Mouse (Mus musculus) kidney, postnatal 0 days (tissue): ENCODE measurements at regions not wholly inside any gene's neighbourhood (a gene's known extent, or its start where the extent isn't known, plus 50 kb on each side); places are given as distances from the start of the nearest gene placed in this dataset.
"Not testable (repeated sequence)": the region's sequence is repeated elsewhere in the genome, so short reads cannot be mapped to it uniquely, and the experiment has no call there.

Experiments used
- ATAC-seq: fragments of 200-750 bp; cut with Nextera tagmentation; replicated peaks from 2 replicates; pipeline ENCODE4 v1.8.0; 2017; ENCODE audit warnings: low read depth, moderate number of reproducible peaks, moderate TSS enrichment, moderate library complexity; ENCODE audit not compliant: low FRiP score
- DNase-seq: peaks from one replicate; pipeline ENCODE4 v3.0.0-alpha.2; 2016; ENCODE audit warnings: low spot score
- H3K27ac ChIP-seq: fragments of 300-500 bp; sonication (generic); 2 replicates; pipeline ENCODE4 v1.5.1; 2014; ENCODE audit warnings: mild to moderate bottlenecking
- H3K27me3 ChIP-seq: fragments of 300-500 bp; sonication (generic); 2 replicates; pipeline ENCODE4 v1.6.1; 2014; ENCODE audit warnings: low read length, mixed read lengths; ENCODE audit not compliant: insufficient read depth
- H3K36me3 ChIP-seq: fragments of 300-500 bp; sonication (generic); 2 replicates; pipeline ENCODE4 v1.6.1; 2014; ENCODE audit warnings: low read length, mixed read lengths; ENCODE audit not compliant: insufficient read depth
- H3K4me1 ChIP-seq: fragments of 300-500 bp; sonication (generic); replicated peaks from 2 replicates; pipeline ENCODE4 v1.6.1; 2014; ENCODE audit warnings: antibody characterized with exemption, low read length, mixed read lengths; ENCODE audit not compliant: insufficient read depth
- H3K4me2 ChIP-seq: fragments of 300-500 bp; sonication (generic); 2 replicates; pipeline ENCODE4 v1.6.1; 2014; ENCODE audit warnings: mild to moderate bottlenecking, low read length, moderate library complexity, mixed read lengths
- H3K4me3 ChIP-seq: fragments of 300-500 bp; sonication (generic); replicated peaks from 2 replicates; pipeline ENCODE4 v1.5.1; 2014; ENCODE audit warnings: low read depth, low read length
- H3K9ac ChIP-seq: fragments of 300-500 bp; sonication (generic); 2 replicates; pipeline ENCODE4 v1.6.1; 2014; ENCODE audit warnings: low read depth, low read length
- H3K9me3 ChIP-seq: fragments of 300-500 bp; sonication (generic); replicated peaks from 2 replicates; pipeline ENCODE4 v1.6.1; 2016; ENCODE audit warnings: low read length, inconsistent platforms, mixed read lengths
- CTCF ChIP-seq: IDR thresholded peaks from 2 replicates; pipeline ENCODE4 v1.5.1; 2016; ENCODE audit warnings: antibody characterized with exemption, low read depth, mild to moderate bottlenecking, moderate library complexity
- WGBS: fragments of 180-500 bp; shearing (Covaris S2); extraction: QIAGEN DNeasy Blood & Tissue Kit; methylation state at CpG from one replicate; pipeline ENCODE4 v1.1.7; 2014; 5-methylcytosine and 5-hydroxymethylcytosine counted together

DNA sequence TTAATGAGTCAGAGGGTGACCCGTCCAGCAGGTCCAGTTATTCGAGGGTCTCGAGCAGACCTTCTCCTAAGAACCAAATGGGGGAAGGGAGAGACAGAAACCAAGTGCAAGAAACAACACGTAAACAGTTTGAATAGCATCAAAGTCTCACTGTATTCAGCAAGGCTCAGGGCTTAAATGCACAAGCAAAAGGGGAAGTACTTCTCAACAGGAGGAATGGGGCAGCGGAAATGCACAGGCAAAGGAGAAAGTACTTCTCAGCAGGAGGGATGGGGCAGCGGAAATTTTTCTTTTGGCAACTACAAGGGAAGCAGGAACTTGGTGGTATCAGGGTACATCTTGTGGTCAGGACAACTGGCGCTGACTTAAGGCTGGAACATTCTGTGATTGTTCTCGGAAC, 330.6 kb downstream of the 9430069I07Rik start:
- DNase-seq, H3K27me3 ChIP-seq, H3K4me3 ChIP-seq, H3K4me2 ChIP-seq, ATAC-seq, H3K9ac ChIP-seq, H3K27ac ChIP-seq, H3K4me1 ChIP-seq, H3K36me3 ChIP-seq, H3K9me3 ChIP-seq: not testable (repeated sequence)
- WGBS = 70% methylated on average over 8 of the region's 8 CpGs

DNA sequence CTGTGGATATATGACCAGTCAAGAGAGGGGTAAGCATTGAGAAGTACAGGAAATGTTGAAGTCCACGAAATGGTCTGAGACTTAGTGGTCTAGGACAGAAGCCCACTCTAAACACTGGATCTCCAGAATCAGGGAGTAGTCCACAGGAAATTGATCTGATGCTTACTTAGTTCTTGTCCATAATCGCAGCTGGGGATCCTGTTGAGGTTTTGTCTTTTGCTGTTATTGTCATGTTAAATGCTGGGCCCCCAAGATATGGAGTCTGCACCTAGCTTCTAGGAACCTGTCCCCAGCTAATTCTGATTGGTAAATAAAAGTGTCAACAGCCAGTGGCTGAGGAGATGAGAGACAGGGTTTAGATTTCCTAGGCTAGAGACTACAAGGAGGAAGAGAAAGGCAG, 332.3 kb downstream of the 9430069I07Rik start:
- Histone ChIP-seq H3K4me3 (no peak overlapping the region), H3K27me3 (no peaks in the 10 kb centered on the region), H3K4me1 (no peaks in the 10 kb centered on the region), H3K36me3 (no peaks in the 10 kb centered on the region), H3K9me3 (no peaks in the 10 kb centered on the region), H3K4me2 (no peak overlapping the region), H3K27ac (no peak overlapping the region), H3K9ac (no peak overlapping the region)
- DNase-seq = no peak
- 89% methylated on average over 2 of the region's 2 CpGs for WGBS
- TF ChIP-seq CTCF = no peak
- no peak for ATAC-seq

DNA sequence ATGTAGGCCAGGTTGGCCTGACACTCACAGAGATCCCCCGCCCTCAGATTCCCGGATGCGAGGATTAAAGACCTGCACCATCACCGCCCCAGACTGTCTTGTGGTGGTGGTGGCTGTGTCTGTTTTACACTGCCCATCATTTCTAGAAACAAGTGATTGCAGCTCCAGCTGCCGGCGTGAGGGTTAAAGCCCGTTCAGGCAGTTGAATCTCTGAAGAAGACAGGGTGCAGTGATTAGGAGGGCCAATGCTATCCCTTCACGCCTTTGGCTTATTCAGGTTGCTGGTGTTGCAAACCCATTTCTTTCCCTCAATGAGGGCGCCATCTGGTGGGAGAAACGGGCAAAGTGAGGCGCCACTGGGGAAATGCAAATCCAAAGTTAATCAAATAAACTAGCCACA, 335.8 kb downstream of the 9430069I07Rik start:
- 29% methylated on average over 11 of the region's 11 CpGs for WGBS

DNA sequence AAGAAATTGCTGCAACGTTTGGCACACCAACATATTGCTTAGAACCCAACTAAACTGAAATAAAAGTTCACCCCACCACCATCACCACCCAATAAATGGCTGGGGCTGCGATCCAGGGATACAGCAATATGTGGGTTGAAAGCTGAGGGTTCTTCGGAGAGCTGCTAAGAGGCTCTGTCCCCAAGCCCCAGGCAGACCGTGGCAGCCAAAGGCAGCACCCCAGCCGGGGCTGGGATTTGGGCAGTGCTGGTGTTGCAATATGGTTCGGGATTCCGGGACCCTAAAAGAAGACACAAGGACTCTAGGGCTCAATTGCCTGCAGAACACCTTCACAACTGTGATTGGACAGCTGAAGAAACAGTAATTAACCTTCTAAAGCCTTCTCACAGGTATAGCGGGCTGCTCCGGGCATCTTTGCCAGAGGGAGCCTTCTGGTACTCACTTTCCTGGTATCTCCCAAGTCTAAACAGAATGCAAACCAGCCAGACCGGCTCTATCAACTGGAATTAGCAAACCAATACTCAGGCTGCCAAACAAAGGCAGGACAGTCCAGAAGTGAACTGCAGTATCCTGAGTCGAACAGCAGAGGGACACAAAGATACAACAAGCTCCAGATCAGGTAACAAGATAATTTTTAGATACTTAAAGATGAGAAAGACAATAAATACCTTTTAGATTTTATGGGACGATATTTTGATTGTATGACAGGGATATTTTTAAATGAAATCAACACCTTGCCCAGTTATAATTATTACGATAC, 341.1 kb downstream of the 9430069I07Rik start:
- no peak overlapping the region for H3K9ac ChIP-seq
- DNase-seq (peak; percentile 72), ATAC-seq (no peak)
- H3K4me2 ChIP-seq = no peak overlapping the region
- no peaks in the 10 kb centered on the region for H3K36me3 ChIP-seq
- peak; percentile 67 for TF ChIP-seq CTCF
- no peaks in the 10 kb centered on the region for H3K9me3 ChIP-seq
- H3K4me1 ChIP-seq = no peaks in the 10 kb centered on the region
- no peaks in the 10 kb centered on the region for H3K27me3 ChIP-seq
- WGBS = 47% methylated on average over 13 of the region's 13 CpGs
- no peak overlapping the region for H3K4me3 ChIP-seq
- no peak overlapping the region for H3K27ac ChIP-seq

More for the DNA sequence above, 335.8 kb downstream of the 9430069I07Rik start:
- H3K4me1 ChIP-seq = no peaks in the 10 kb centered on the region
- H3K36me3 ChIP-seq = no peaks in the 10 kb centered on the region
- H3K27ac ChIP-seq = no peak overlapping the region
- DNase-seq (peak; percentile 73), ATAC-seq (no peak)
- TF ChIP-seq CTCF = peak; percentile 84
- no peaks in the 10 kb centered on the region for H3K9me3 ChIP-seq
- no peak overlapping the region for H3K4me3 ChIP-seq
- no peak overlapping the region for H3K4me2 ChIP-seq
- no peak overlapping the region for H3K9ac ChIP-seq
- H3K27me3 ChIP-seq = no peaks in the 10 kb centered on the region

DNA sequence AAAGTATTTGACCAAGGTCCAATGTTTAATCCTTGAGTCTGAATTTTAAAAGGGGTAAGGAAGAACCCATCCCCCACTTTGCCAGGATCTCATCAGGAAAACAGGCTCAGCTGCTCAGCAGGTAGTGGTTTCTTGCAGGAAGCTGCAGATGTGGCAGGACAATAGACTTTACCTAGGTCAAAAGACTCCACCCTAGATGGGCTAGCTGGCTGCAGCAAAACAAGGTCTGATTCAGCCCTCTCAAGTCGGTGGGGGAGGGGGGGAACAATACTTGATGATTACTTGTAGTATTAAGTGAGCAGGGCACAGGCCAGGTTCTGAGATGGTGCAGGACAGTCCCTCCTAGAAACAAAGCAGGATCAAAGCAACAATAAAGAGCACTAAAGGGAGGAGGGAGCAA, 349.1 kb downstream of the 9430069I07Rik start:
- no peak for TF ChIP-seq CTCF
- Histone ChIP-seq H3K4me2 (no peak overlapping the region), H3K27me3 (no peaks in the 10 kb centered on the region), H3K9ac (no peak overlapping the region), H3K9me3 (no peaks in the 10 kb centered on the region), H3K27ac (no peak overlapping the region), H3K4me1 (no peaks in the 10 kb centered on the region), H3K36me3 (no peaks in the 10 kb centered on the region), H3K4me3 (no peak overlapping the region)
- DNase-seq (no peak), ATAC-seq (no peak)
- 38% methylated on average over 1 of the region's 1 CpGs for WGBS

DNA sequence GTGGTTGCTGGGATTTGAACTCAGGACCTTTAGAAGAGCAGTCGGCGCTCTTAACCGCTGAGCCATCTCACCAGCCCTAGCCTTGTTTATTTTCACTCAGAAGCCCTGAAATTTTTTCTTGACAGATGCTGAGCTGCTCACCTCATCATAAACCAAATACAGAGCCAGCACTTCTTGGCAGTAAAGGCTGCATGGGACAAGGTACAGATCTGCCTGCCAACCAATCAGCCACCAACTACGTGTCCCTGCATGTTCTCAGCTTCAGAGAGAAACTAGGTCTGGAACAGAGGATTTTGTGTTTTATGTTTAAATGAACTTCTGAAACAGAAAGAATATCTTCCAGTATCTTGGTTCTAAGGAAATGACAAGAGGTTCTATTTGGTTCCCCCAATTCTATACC, 365.3 kb downstream of the 9430069I07Rik start:
- Histone ChIP-seq H3K4me3 (no peak overlapping the region), H3K4me2 (no peak overlapping the region), H3K27ac (no peak overlapping the region), H3K4me1 (no peaks in the 10 kb centered on the region), H3K9ac (no peak overlapping the region), H3K27me3 (no peaks in the 10 kb centered on the region), H3K9me3 (no peaks in the 10 kb centered on the region), H3K36me3 (no peaks in the 10 kb centered on the region)
- DNase-seq (no peak), ATAC-seq (no peak)
- no peak for TF ChIP-seq CTCF
- 81% methylated on average over 4 of the region's 4 CpGs for WGBS

DNA sequence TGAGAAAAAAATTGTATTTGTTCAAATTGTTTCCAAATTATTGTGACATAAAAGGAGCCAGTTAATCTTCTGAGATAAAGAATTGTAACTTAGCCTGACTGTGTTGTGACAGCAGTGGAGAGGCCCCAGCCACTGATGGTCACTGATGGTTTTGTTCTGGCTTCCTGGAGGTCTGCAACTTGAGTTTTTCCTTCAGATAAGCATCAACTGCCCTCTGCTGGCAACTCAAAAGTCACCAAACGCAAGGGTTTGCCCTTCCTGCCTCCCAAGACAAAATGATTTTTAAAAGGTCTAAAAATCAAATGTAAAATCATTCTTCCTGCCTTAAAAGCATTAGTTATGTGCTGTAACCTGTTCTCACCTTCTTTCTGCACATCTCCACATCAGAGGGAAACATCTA, 382.6 kb downstream of the 9430069I07Rik start:
- Histone ChIP-seq H3K4me2 (no peak overlapping the region), H3K4me3 (no peak overlapping the region), H3K27ac (no peak overlapping the region), H3K36me3 (no peaks in the 10 kb centered on the region), H3K9ac (no peak overlapping the region), H3K4me1 (no peaks in the 10 kb centered on the region), H3K27me3 (no peaks in the 10 kb centered on the region), H3K9me3 (no peaks in the 10 kb centered on the region)
- ATAC-seq (no peak), DNase-seq (peak; percentile 46)
- 41% methylated on average over 1 of the region's 1 CpGs for WGBS
- peak; percentile 57 for TF ChIP-seq CTCF
